Mouse (Mus musculus) hindbrain, postnatal 0 days (tissue): ENCODE data around the gene Maf. TPM values are rescaled to one million over a fixed set of nuclear protein-coding genes. Genes with fewer than 3 reads are reported as not detected.

Experiments used
- ATAC-seq: fragments of 200-750 bp; cut with Nextera tagmentation; 2 replicates; pipeline ENCODE4 v1.8.0; 2017; ENCODE audit warnings: mild to moderate bottlenecking, moderate TSS enrichment, moderate library complexity
- DNase-seq: peaks from one replicate; pipeline ENCODE4 v3.0.0-alpha.2; 2015; ENCODE audit warnings: low spot score
- H3K27ac ChIP-seq: fragments of 300-500 bp; sonication (generic); 2 replicates; pipeline ENCODE4 v1.5.1; 2014; ENCODE audit warnings: mild to moderate bottlenecking
- H3K27me3 ChIP-seq: fragments of 300-500 bp; sonication (generic); 2 replicates; pipeline ENCODE4 v1.6.1; 2014; ENCODE audit warnings: low read length, mixed read lengths; ENCODE audit not compliant: insufficient read depth
- H3K36me3 ChIP-seq: fragments of 300-500 bp; sonication (generic); 2 replicates; pipeline ENCODE4 v1.6.1; 2014; ENCODE audit warnings: low read length, mixed read lengths; ENCODE audit not compliant: insufficient read depth
- H3K4me1 ChIP-seq: fragments of 300-500 bp; sonication (generic); 2 replicates; pipeline ENCODE4 v1.6.1; 2014; ENCODE audit warnings: antibody characterized with exemption, low read length, mixed read lengths; ENCODE audit not compliant: insufficient read depth
- H3K4me2 ChIP-seq: fragments of 300-500 bp; sonication (generic); 2 replicates; pipeline ENCODE4 v1.6.1; 2014; ENCODE audit warnings: low read depth, mild to moderate bottlenecking, low read length, moderate library complexity, mixed read lengths
- H3K4me3 ChIP-seq: fragments of 300-500 bp; sonication (generic); 2 replicates; pipeline ENCODE4 v1.5.1; 2014; ENCODE audit warnings: low read length
- H3K9ac ChIP-seq: fragments of 300-500 bp; sonication (generic); replicated peaks from 2 replicates; pipeline ENCODE4 v1.6.1; 2014; ENCODE audit warnings: mild to moderate bottlenecking, low read length, moderate library complexity, mixed read lengths
- H3K9me3 ChIP-seq: fragments of 300-500 bp; sonication (generic); 2 replicates; pipeline ENCODE4 v1.6.1; 2016; ENCODE audit warnings: low read length, mixed read lengths
- CTCF ChIP-seq: IDR thresholded peaks from 2 replicates; pipeline ENCODE4 v1.5.1; 2016; ENCODE audit warnings: antibody characterized with exemption, control low read depth, low read depth
- WGBS: fragments of 180-500 bp; shearing (Covaris S2); extraction: QIAGEN DNeasy Blood & Tissue Kit; methylation state at CpG from one replicate; pipeline ENCODE4 v1.1.7; 2014; 5-methylcytosine and 5-hydroxymethylcytosine counted together
- polyA plus RNA-seq: library from polyadenylated mRNA; unstranded; fragments of >200 nt; fragmentation: Nextera tagmentation; extraction: Ambion mirVana; gene quantifications from 2 replicates; pipeline ENCODE4 v1.2.1, GENCODE M21; 2015
- total RNA-seq: library from RNA; depleted of rRNA; stranded (reverse); fragments of >200 nt; gene quantifications from 2 replicates; pipeline ENCODE4 v1.2.3, GENCODE M21; 2014; rRNA removed

The Maf gene
- total RNA-seq (24.4 and 26.8 TPM in 2 replicates), polyA plus RNA-seq (8.1 and 8.9 TPM in 2 replicates)

- H3K36me3 ChIP-seq, result no peaks in the 10 kb centered on the region
- peaks cover 10% of the 10 kb centered on the region for H3K27me3 ChIP-seq
- peak within 1 kb of the TSS; percentile 81 for H3K27ac ChIP-seq
- under 1% methylated on average over 43 of the region's 43 CpGs for WGBS
- DNase-seq (peak; percentile 86), ATAC-seq (peak; percentile 71)
- H3K9ac ChIP-seq, result peak within 1 kb of the TSS; percentile 60
- H3K4me1 ChIP-seq, result no peaks in the 10 kb centered on the region
- H3K4me2 ChIP-seq, result peak within 1 kb of the TSS; percentile 84
- peak; percentile 4; the same call in 1 of the 2 replicates for TF ChIP-seq CTCF
- no peaks in the 10 kb centered on the region for H3K9me3 ChIP-seq
- peak within 1 kb of the TSS; percentile 67 for H3K4me3 ChIP-seq
Observed at GRCm38 (mm10) chr8:115707731-115708590, at the start of gene Maf. Gene Maf (minus strand): TSS chr8:115707794.

- ATAC-seq (no peak), DNase-seq (no peak)
- no peak overlapping the region for H3K4me2 ChIP-seq
- WGBS, result 61% methylated on average over 3 of the region's 3 CpGs
- H3K9me3 ChIP-seq, result no peaks in the 10 kb centered on the region
- H3K36me3 ChIP-seq, result no peaks in the 10 kb centered on the region
- H3K4me1 ChIP-seq, result no peaks in the 10 kb centered on the region
- H3K9ac ChIP-seq, result no peak overlapping the region
- TF ChIP-seq CTCF, result no peak
- no peak overlapping the region for H3K27ac ChIP-seq
- H3K27me3 ChIP-seq, result no peaks in the 10 kb centered on the region; the same call in 1 of the 2 replicates
- no peak overlapping the region for H3K4me3 ChIP-seq
Observed at GRCm38 (mm10) chr8:115756965-115757364, 49.4 kb upstream of the Maf start.

GRCm38 (mm10) chr8:115756027-115756426, 48.4 kb upstream of the Maf start:
- DNase-seq, result peak; percentile 20
- no peak overlapping the region for H3K27ac ChIP-seq
- H3K9me3 ChIP-seq, result no peaks in the 10 kb centered on the region
- 53% methylated on average over 2 of the region's 2 CpGs for WGBS
- no peak for TF ChIP-seq CTCF
- H3K4me2 ChIP-seq, result no peak overlapping the region
- no peak for ATAC-seq
- H3K4me3 ChIP-seq, result no peak overlapping the region
- no peaks in the 10 kb centered on the region for H3K4me1 ChIP-seq
- no peaks in the 10 kb centered on the region for H3K36me3 ChIP-seq
- H3K27me3 ChIP-seq, result no peaks in the 10 kb centered on the region; the same call in 1 of the 2 replicates
- no peak overlapping the region for H3K9ac ChIP-seq

- no peaks in the 10 kb centered on the region; the same call in 1 of the 2 replicates for H3K27me3 ChIP-seq
- H3K9ac ChIP-seq, result no peak overlapping the region
- no peak for ATAC-seq
- no peak for DNase-seq
- H3K4me2 ChIP-seq, result no peak overlapping the region
- 81% methylated on average over 2 of the region's 2 CpGs for WGBS
- no peak overlapping the region for H3K27ac ChIP-seq
- H3K36me3 ChIP-seq, result no peaks in the 10 kb centered on the region
- no peak overlapping the region for H3K4me3 ChIP-seq
- H3K4me1 ChIP-seq, result no peaks in the 10 kb centered on the region
- TF ChIP-seq CTCF, result no peak
- no peaks in the 10 kb centered on the region for H3K9me3 ChIP-seq
Observed at GRCm38 (mm10) chr8:115754694-115755093, 47.1 kb upstream of the Maf start.

- no peak for ATAC-seq
- 20% methylated on average over 8 of the region's 8 CpGs for WGBS
- Histone ChIP-seq H3K27ac (no peak overlapping the region), H3K9me3 (no peaks in the 10 kb centered on the region), H3K27me3 (no peaks in the 10 kb centered on the region; the same call in 1 of the 2 replicates), H3K9ac (no peak overlapping the region), H3K36me3 (no peaks in the 10 kb centered on the region), H3K4me1 (no peaks in the 10 kb centered on the region), H3K4me2 (peak overlapping the region; percentile 21; the same call in 1 of the 2 replicates), H3K4me3 (no peak overlapping the region)
- TF ChIP-seq CTCF, result no peak
- peak; percentile 55 for DNase-seq
Observed at GRCm38 (mm10) chr8:115753801-115754200, 46.2 kb upstream of the Maf start.

GRCm38 (mm10) chr8:115747426-115747825, 39.8 kb upstream of the Maf start:
- no peaks in the 10 kb centered on the region for H3K9me3 ChIP-seq
- H3K4me1 ChIP-seq, result no peaks in the 10 kb centered on the region
- no peak overlapping the region for H3K4me2 ChIP-seq
- 75% methylated on average over 10 of the region's 10 CpGs for WGBS
- TF ChIP-seq CTCF, result no peak
- H3K9ac ChIP-seq, result no peak overlapping the region
- no peak overlapping the region for H3K4me3 ChIP-seq
- ATAC-seq (no peak), DNase-seq (no peak)
- no peaks in the 10 kb centered on the region for H3K27me3 ChIP-seq
- no peak overlapping the region for H3K27ac ChIP-seq
- no peaks in the 10 kb centered on the region for H3K36me3 ChIP-seq

GRCm38 (mm10) chr8:115745648-115746047, 38.1 kb upstream of the Maf start:
- H3K36me3 ChIP-seq, result no peaks in the 10 kb centered on the region
- DNase-seq (no peak), ATAC-seq (no peak)
- no peak overlapping the region for H3K4me2 ChIP-seq
- no peak for TF ChIP-seq CTCF
- no peak overlapping the region for H3K27ac ChIP-seq
- no peak overlapping the region for H3K9ac ChIP-seq
- H3K4me3 ChIP-seq, result no peak overlapping the region
- H3K4me1 ChIP-seq, result no peaks in the 10 kb centered on the region
- H3K27me3 ChIP-seq, result no peaks in the 10 kb centered on the region
- no peaks in the 10 kb centered on the region for H3K9me3 ChIP-seq
- WGBS, result 59% methylated on average over 2 of the region's 2 CpGs
